Mouse (Mus musculus) hindbrain, embryonic 13.5 days (tissue): ENCODE results near the gene Hspa2. TPM values are rescaled to one million over a fixed set of nuclear protein-coding genes. Genes with fewer than 3 reads are reported as not detected.
"Not testable (repeated sequence)": the region's sequence is repeated elsewhere in the genome, so short reads cannot be mapped to it uniquely, and the experiment has no call there.

Experiments used
- ATAC-seq: fragments of 200-750 bp; cut with Nextera tagmentation; 2 replicates; pipeline ENCODE4 v1.8.0; 2017; ENCODE audit warnings: moderate TSS enrichment; ENCODE audit not compliant: low FRiP score
- H3K27ac ChIP-seq: fragments of 300-500 bp; sonication (generic); 2 replicates; pipeline ENCODE4 v1.5.1; 2015; ENCODE audit warnings: inconsistent platforms, mild to moderate bottlenecking, moderate library complexity
- H3K27me3 ChIP-seq: fragments of 300-500 bp; sonication (generic); 2 replicates; pipeline ENCODE4 v1.6.1; 2015; ENCODE audit warnings: mild to moderate bottlenecking, inconsistent platforms
- H3K36me3 ChIP-seq: fragments of 300-500 bp; sonication (generic); 2 replicates; pipeline ENCODE4 v1.6.1; 2015; ENCODE audit warnings: mild to moderate bottlenecking, inconsistent platforms
- H3K4me1 ChIP-seq: fragments of 300-500 bp; sonication (generic); replicated peaks from 2 replicates; pipeline ENCODE4 v1.6.1; 2015; ENCODE audit warnings: inconsistent platforms
- H3K4me2 ChIP-seq: fragments of 300-500 bp; sonication (generic); 2 replicates; pipeline ENCODE4 v1.6.1; 2015; ENCODE audit warnings: inconsistent platforms, mild to moderate bottlenecking, moderate library complexity
- H3K4me3 ChIP-seq: fragments of 300-500 bp; sonication (generic); 2 replicates; pipeline ENCODE4 v1.5.1; 2015; ENCODE audit warnings: mild to moderate bottlenecking, inconsistent platforms
- H3K9ac ChIP-seq: fragments of 300-500 bp; sonication (generic); 2 replicates; pipeline ENCODE4 v1.6.1; 2015; ENCODE audit warnings: mild to moderate bottlenecking, inconsistent platforms
- H3K9me3 ChIP-seq: fragments of 300-500 bp; sonication (generic); 2 replicates; pipeline ENCODE4 v1.6.1; 2016; ENCODE audit warnings: inconsistent platforms
- WGBS: fragments of 180-500 bp; shearing (Covaris S2); methylation state at CpG from one replicate; pipeline ENCODE4 v1.1.7; 2015; 5-methylcytosine and 5-hydroxymethylcytosine counted together
- polyA plus RNA-seq: library from polyadenylated mRNA; unstranded; fragments of >200 nt; fragmentation: Nextera tagmentation; extraction: Ambion mirVana; gene quantifications from 2 replicates; pipeline ENCODE4 v1.2.1, GENCODE M21; 2015

The Hspa2 gene
- polyA plus RNA-seq, 1 experiment from 2014 or later: 8.3 TPM

DNA sequence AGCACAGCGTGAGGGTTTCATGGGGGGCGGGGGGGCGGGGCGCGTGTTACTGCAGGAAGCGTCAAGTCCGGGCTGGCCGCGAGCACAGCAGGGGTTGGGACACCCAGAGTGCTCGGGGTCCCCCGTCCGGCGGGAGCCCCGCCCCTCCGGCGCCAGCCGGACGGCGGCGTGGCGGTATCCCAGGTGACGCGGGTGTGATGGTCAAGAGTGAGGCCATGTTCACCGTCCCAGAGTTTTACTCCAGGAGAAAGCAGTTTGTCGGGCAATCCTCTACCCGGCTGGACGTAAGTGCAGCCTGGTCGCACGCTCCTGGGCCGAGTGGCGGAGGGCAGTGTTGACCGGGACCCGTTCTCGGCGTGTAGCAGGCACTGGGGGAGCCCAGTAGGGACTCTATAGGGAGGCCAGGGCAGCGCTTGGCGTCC lies 13.5 kb downstream of the Hspa2 start, which contains the start of gene Ppp1r36:
Gene Ppp1r36, plus strand, starts transcription at position 106 of the 422 bp plus-strand sequence.
- H3K9ac ChIP-seq: peak within 1 kb of the TSS; percentile 60
- H3K4me3 ChIP-seq: peak within 1 kb of the TSS; percentile 38
- H3K4me2 ChIP-seq: peak within 1 kb of the TSS; percentile 59
- peaks cover 7% of the 10 kb centered on the region for H3K4me1 ChIP-seq
- WGBS: 2% methylated on average over 37 of the region's 37 CpGs
- H3K9me3 ChIP-seq: no peaks in the 10 kb centered on the region
- no peak for ATAC-seq
- H3K27ac ChIP-seq: no peak within 1 kb of the TSS
- H3K36me3 ChIP-seq: no peaks in the 10 kb centered on the region
- H3K27me3 ChIP-seq: peaks cover 31% of the 10 kb centered on the region

DNA sequence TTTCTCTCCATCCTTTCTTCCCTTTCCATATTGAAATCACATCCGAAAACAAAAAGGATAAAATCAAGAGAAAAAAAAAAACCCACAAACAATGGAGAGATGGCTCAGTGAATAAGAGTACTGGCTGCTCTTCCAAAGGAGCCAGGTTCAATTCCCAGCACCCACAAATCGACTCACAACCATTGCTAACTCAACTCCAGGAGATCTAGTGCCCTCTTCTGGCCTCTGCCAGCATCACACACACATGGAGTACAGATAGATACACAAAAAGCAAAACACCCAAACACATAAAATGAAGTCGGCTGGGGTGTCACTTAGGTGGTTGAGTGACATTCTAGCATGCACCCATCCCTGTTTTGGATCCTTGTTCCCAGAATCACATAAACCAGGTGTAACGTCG lies 14.4 kb downstream of the Hspa2 start:
- Histone ChIP-seq H3K9ac (no peak overlapping the region), H3K4me1 (peaks cover 7% of the 10 kb centered on the region), H3K36me3 (no peaks in the 10 kb centered on the region), H3K4me2 (no peak overlapping the region), H3K27me3 (peaks cover 31% of the 10 kb centered on the region), H3K27ac (no peak overlapping the region), H3K4me3 (no peak overlapping the region), H3K9me3 (no peaks in the 10 kb centered on the region)
- WGBS: 94% methylated on average over 5 of the region's 5 CpGs
- ATAC-seq: no peak

DNA sequence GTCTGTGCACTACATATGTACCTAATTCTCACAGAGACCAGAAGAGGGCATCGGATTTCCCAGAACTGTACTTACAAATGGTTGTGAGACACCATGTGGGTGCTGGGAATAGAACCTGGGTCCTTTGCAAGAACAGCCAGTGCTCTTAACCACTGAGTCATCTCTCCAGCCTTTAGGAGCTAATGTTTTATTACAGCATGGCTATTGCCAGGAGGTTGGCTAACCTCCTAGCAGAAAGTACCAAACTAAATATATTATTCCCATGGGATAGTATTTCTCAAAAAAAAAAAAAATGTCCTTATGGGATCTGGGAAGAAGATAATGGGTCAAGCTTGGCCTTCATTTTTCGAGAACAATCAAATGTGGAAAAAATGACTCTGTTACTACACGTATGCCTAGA lies 21.3 kb downstream of the Hspa2 start:
- WGBS: 95% methylated on average over 3 of the region's 3 CpGs
- ATAC-seq: no peak

DNA sequence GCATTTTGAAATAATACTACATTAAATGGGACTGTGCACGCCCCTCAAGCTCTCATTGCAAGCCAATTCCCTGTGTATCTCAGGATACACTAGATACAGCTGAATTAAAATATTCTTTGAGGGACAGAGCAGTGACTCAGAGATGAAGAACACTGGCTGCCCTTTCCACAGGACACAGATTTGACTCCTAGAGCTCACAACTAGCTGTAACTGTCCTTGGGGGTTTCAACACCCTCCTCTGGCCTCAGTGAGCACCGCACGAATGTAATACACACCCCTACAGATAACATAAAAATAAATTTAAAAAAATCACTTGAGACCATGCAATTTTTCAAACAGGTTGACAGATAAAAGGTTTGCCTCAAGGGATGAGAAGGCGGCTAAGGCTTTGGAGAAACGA lies 23.6 kb downstream of the Hspa2 start:
- H3K4me2 ChIP-seq: no peak overlapping the region
- ATAC-seq: no peak
- WGBS: 61% methylated on average over 5 of the region's 5 CpGs

More for the DNA sequence above, 21.3 kb downstream of the Hspa2 start:
- no peak overlapping the region for H3K4me2 ChIP-seq
- H3K4me1 ChIP-seq: peaks cover 5% of the 10 kb centered on the region; the same call in 1 of the 2 replicates
- no peaks in the 10 kb centered on the region for H3K9me3 ChIP-seq
- no peaks in the 10 kb centered on the region for H3K27me3 ChIP-seq
- H3K4me3 ChIP-seq: no peak overlapping the region
- no peak overlapping the region for H3K9ac ChIP-seq
- H3K36me3 ChIP-seq: no peaks in the 10 kb centered on the region
- H3K27ac ChIP-seq: no peak overlapping the region

DNA sequence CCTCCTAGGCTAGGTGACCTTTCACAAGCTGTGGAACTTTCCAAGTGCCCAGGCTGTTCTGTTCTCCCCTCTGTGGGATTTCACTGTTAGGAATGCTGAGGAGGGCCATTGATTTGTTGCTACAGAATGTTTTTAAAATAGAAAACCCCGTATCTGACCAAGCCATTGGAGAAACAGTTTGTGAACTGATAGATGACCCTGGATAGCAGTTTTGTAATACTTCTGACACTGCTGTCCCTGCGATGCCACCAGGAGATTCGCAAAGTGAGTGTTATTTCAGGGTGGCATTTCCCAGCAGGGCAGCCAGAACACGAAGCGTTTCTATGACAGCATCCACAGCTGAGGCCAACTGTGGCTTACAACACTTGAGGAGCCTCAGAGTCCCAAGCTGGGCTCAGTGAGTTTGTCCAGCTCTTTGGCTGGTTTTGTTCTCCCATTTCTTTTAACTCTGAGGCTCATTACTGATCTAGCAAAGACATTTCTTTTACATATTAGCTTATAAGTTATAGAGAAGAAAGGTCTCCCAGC lies 27.0 kb downstream of the Hspa2 start:
- Histone ChIP-seq H3K9ac (no peak overlapping the region), H3K27me3 (peaks cover 19% of the 10 kb centered on the region), H3K27ac (no peak overlapping the region), H3K4me2 (no peak overlapping the region), H3K4me3 (no peak overlapping the region), H3K36me3 (no peaks in the 10 kb centered on the region), H3K4me1 (peaks cover 12% of the 10 kb centered on the region), H3K9me3 (no peaks in the 10 kb centered on the region)
- whole genome bisulfite sequencing: 63% methylated on average over 5 of the region's 5 CpGs
- ATAC-seq: no peak

More for the DNA sequence above, 23.6 kb downstream of the Hspa2 start:
- Histone ChIP-seq H3K9me3 (no peaks in the 10 kb centered on the region), H3K36me3 (no peaks in the 10 kb centered on the region), H3K4me1 (peaks cover 5% of the 10 kb centered on the region; the same call in 1 of the 2 replicates), H3K27me3 (no peaks in the 10 kb centered on the region), H3K27ac (no peak overlapping the region), H3K9ac (no peak overlapping the region), H3K4me3 (no peak overlapping the region)

DNA sequence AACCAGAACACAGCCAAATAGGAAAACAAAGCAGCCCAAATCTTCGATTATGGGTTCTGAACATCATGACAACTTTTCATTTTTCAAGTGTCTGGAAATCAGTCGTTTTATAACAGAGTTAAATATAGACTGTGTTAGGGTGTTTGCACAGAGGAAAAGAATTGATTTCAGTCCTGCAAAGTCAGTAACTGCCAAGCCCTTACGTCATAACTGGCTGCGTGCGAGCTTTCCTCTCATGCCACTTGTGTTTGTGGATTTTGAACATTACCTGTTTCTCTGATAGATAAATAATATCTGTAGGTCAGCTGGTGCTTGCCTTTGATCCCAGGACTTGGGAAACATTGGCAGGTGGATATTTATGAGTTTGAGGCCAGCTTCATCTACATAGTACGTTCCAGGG lies 27.5 kb downstream of the Hspa2 start:
- no peak overlapping the region for H3K4me3 ChIP-seq
- peaks cover 22% of the 10 kb centered on the region for H3K27me3 ChIP-seq
- no peak overlapping the region for H3K27ac ChIP-seq
- ATAC-seq: no peak
- no peak overlapping the region for H3K4me2 ChIP-seq
- H3K9ac ChIP-seq: no peak overlapping the region
- no peaks in the 10 kb centered on the region for H3K36me3 ChIP-seq
- H3K9me3 ChIP-seq: no peaks in the 10 kb centered on the region
- WGBS: 89% methylated on average over 6 of the region's 6 CpGs
- H3K4me1 ChIP-seq: peaks cover 12% of the 10 kb centered on the region

DNA sequence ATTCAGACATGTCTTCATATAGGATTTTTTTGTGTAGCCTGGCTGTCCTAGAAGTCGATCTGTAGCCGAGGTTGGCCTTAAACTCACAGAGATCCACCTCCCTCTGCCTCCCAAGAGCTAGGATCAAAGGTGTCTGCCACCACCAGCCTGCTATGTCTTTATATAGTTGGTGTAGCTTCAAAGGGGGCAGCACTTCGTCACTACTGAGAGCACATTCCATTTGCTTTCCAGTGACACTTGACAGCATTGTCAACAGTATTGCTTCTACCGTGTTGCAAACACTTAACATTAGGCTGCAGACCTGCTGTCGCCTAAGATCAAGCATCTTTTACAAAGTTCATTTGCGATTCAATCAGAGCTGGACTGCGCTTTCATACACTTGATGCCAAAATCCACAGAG lies 30.1 kb downstream of the Hspa2 start:
- Histone ChIP-seq H3K4me1 (peaks cover 7% of the 10 kb centered on the region), H3K4me3 (no peak overlapping the region), H3K4me2 (no peak overlapping the region), H3K9me3 (no peaks in the 10 kb centered on the region), H3K27ac (no peak overlapping the region), H3K9ac (no peak overlapping the region), H3K36me3 (no peaks in the 10 kb centered on the region), H3K27me3 (peaks cover 22% of the 10 kb centered on the region)
- WGBS: 44% methylated on average over 7 of the region's 7 CpGs
- ATAC-seq: no peak

DNA sequence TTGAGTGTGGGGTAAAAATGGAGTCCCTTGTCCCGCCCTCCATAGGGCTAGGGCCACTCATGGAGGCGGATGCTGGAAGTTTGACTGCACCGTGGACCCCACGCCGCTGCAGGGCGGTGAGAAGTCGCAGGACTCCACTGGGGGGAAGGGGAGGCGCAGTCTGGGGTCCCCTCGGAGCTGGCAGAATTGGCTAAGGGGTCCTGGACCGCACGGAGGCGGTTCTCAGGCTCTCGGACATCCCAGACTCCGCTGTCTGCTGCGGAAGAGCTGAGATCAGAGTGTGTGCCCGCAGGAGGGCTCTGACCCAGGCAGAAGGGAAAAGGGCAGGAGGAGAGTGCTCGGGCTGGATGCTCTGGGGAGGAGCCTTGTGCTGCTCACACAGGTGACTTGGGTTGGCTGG lies 31.1 kb downstream of the Hspa2 start:
- peaks cover 7% of the 10 kb centered on the region for H3K4me1 ChIP-seq
- no peaks in the 10 kb centered on the region for H3K36me3 ChIP-seq
- H3K4me3 ChIP-seq: peak overlapping the region; percentile 27
- H3K27ac ChIP-seq: no peak overlapping the region
- WGBS: 5% methylated on average over 17 of the region's 17 CpGs
- H3K27me3 ChIP-seq: peaks cover 22% of the 10 kb centered on the region
- H3K9me3 ChIP-seq: no peaks in the 10 kb centered on the region
- ATAC-seq: no peak
- peak overlapping the region; percentile 45 for H3K4me2 ChIP-seq
- peak overlapping the region; percentile 46; the same call in 1 of the 2 replicates for H3K9ac ChIP-seq

DNA sequence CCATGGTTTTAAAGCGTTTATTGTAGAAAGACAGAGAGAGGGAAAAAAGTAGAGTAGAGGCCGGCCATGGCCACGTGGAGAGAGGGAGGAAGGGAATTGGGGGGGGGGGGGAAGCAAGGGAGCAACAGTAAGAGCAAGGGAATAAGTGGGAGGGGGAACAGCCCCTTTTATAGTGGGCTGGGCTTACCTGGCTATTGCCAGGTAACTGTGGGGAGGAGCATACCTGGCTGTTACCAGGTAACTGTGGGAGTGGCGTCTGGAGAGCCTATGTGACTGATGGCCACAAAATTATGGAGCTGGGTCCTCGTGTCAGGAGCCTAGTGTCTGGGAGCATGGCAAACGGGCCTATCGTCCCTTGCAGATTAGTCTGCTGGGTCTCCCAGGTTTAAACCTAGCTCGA lies 31.6 kb downstream of the Hspa2 start:
- Histone ChIP-seq H3K27me3 (peaks cover 22% of the 10 kb centered on the region), H3K4me1 (peaks cover 7% of the 10 kb centered on the region), H3K27ac (no peak overlapping the region), H3K4me2 (peak overlapping the region; percentile 45), H3K9me3 (no peaks in the 10 kb centered on the region), H3K36me3 (no peaks in the 10 kb centered on the region), H3K9ac (no peak overlapping the region), H3K4me3 (0 out of 2 replicates have a peak overlapping the region, but pooled peaks have one; percentile 27)
- no peak for ATAC-seq
- WGBS: 40% methylated on average over 8 of the region's 8 CpGs

DNA sequence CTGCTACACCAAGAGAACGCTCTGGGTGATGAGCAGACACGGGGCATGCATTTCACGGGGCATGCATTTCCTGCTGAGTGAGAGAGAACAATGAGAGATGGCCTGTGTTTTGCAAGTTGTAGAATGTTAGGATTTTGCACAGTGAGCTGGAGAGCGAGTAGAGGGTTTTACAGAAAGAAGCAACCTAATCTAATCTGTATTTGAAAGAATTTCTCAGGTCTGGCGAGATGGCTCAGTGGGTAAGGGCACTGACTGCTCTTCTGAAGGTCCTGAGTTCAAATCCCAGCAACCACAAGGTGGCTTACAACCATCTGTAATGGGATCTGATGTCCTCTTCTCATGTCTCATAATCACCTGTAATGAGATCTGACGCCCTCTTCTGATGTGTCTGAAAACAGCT lies 39.5 kb downstream of the Hspa2 start:
- H3K4me3 ChIP-seq: not testable (repeated sequence)
- WGBS: 73% methylated on average over 6 of the region's 6 CpGs

DNA sequence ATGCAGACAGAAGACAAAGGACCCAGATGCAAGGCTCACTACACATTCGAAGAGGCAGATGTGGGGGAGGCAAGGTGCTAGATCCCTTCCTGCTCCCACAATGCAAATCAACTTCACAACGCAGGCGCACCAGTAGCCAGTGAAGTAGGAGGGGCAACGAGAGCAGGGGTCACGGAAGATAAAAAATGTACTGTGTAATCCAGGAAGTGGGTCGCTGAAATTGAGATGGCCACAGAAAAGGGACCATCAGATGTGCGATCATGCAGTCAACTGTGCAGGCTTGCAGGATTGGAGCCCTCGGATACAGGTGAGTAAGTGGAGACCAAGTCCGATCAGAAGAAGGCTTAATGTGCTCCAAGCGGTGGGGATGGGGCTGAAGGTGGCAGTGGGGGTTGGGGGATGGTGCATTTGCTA lies 40.4 kb downstream of the Hspa2 start:
- Histone ChIP-seq H3K4me3 (no peak overlapping the region), H3K4me2 (no peak overlapping the region), H3K4me1 (no peaks in the 10 kb centered on the region), H3K9ac (no peak overlapping the region), H3K9me3 (no peaks in the 10 kb centered on the region), H3K36me3 (no peaks in the 10 kb centered on the region), H3K27ac (no peak overlapping the region), H3K27me3 (no peaks in the 10 kb centered on the region)
- 67% methylated on average over 10 of the region's 10 CpGs for WGBS
- no peak for ATAC-seq

More for the DNA sequence above, 39.5 kb downstream of the Hspa2 start:
- H3K4me1 ChIP-seq, H3K27me3 ChIP-seq, H3K27ac ChIP-seq, H3K36me3 ChIP-seq, H3K9me3 ChIP-seq, H3K9ac ChIP-seq, ATAC-seq, H3K4me2 ChIP-seq: not testable (repeated sequence)

DNA sequence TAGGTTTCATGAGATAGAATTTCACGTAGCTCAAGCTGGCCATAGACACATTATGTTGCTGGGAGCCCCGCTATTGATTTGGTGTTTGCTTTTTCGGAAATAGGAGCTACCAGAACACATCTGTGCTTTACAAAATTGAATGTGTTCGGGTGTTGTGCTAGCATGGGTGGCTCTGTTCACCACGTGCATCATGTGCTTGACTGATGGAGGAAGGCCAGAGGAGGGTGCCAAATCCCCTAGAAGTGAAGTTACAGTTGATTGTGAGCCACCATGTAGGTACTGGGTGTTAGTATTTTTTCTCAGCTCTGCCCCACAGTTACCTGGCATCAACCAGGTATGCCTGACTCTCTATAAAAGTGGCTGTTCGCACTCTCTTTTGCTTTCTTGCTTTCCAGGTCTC lies 40.9 kb downstream of the Hspa2 start:
- Histone ChIP-seq H3K4me2 (no peak overlapping the region), H3K4me3 (no peak overlapping the region), H3K9ac (no peak overlapping the region), H3K4me1 (no peaks in the 10 kb centered on the region), H3K27ac (no peak overlapping the region), H3K36me3 (no peaks in the 10 kb centered on the region), H3K9me3 (no peaks in the 10 kb centered on the region), H3K27me3 (no peaks in the 10 kb centered on the region)
- 85% methylated on average over 6 of the region's 6 CpGs for WGBS
- no peak for ATAC-seq

DNA sequence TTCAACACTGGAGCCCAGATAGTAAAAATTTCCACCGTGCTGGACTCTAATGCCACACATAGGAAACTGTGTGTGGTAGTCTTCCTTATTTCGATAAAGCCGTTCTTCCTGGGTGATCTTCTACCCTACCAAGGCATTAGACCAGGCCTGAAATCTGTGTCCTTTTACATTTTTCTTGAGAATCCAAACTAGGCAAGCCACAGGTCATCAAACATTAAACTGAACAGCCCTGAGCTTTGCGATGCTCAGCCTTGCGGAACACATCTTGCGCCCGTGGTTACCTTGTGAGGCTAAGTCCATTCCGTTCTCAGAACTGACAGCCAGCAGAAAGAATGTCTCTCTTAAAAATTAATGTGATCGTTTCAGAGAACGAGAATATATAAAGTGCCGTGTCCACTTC lies 42.2 kb downstream of the Hspa2 start:
- Histone ChIP-seq H3K27ac (no peak overlapping the region), H3K9ac (no peak overlapping the region), H3K4me1 (no peaks in the 10 kb centered on the region), H3K27me3 (no peaks in the 10 kb centered on the region), H3K4me3 (no peak overlapping the region), H3K4me2 (no peak overlapping the region), H3K9me3 (no peaks in the 10 kb centered on the region), H3K36me3 (no peaks in the 10 kb centered on the region)
- WGBS: 81% methylated on average over 11 of the region's 11 CpGs
- no peak for ATAC-seq
